Mouse (Mus musculus) embryonic facial prominence, embryonic 11.5 days (tissue): ENCODE measurements around the gene Tex9. TPM values are rescaled to one million over a fixed set of nuclear protein-coding genes. Genes with fewer than 3 reads are reported as not detected.

Experiments used
- ATAC-seq: fragments of 200-750 bp; cut with Nextera tagmentation; replicated peaks from 2 replicates; pipeline ENCODE4 v1.8.0; 2017; ENCODE audit warnings: low read depth; ENCODE audit not compliant: insufficient number of reproducible peaks, low FRiP score, low TSS enrichment
- DNase-seq: peaks from one replicate; pipeline ENCODE4 v3.0.0-alpha.2; 2015; ENCODE audit warnings: low spot score
- H3K27ac ChIP-seq: fragments of 300-500 bp; sonication (generic); replicated peaks from 2 replicates; pipeline ENCODE4 v1.5.1; 2014; ENCODE audit warnings: mild to moderate bottlenecking, low read depth, low read length, control low read depth
- H3K27me3 ChIP-seq: fragments of 300-500 bp; sonication (generic); 2 replicates; pipeline ENCODE4 v1.6.1; 2014; ENCODE audit warnings: mild to moderate bottlenecking, low read length, moderate library complexity, mixed read lengths; ENCODE audit not compliant: control insufficient read depth, insufficient read depth
- H3K36me3 ChIP-seq: fragments of 300-500 bp; sonication (generic); replicated peaks from 2 replicates; pipeline ENCODE4 v1.6.1; 2014; ENCODE audit warnings: low read depth, mild to moderate bottlenecking, low read length, moderate library complexity, mixed read lengths; ENCODE audit not compliant: control insufficient read depth, insufficient read depth
- H3K4me1 ChIP-seq: fragments of 300-500 bp; sonication (generic); 2 replicates; pipeline ENCODE4 v1.6.1; 2014; ENCODE audit warnings: low read length, mixed read lengths; ENCODE audit not compliant: control insufficient read depth, insufficient read depth
- H3K4me2 ChIP-seq: fragments of 300-500 bp; sonication (generic); 2 replicates; pipeline ENCODE4 v1.6.1; 2014; ENCODE audit warnings: low read depth, mild to moderate bottlenecking, control low read depth, low read length, moderate library complexity
- H3K4me3 ChIP-seq: fragments of 300-500 bp; sonication (generic); 2 replicates; pipeline ENCODE4 v1.5.1; 2014; ENCODE audit warnings: low read depth, low read length, control low read depth
- H3K9ac ChIP-seq: fragments of 300-500 bp; sonication (generic); replicated peaks from 2 replicates; pipeline ENCODE4 v1.6.1; 2014; ENCODE audit warnings: mild to moderate bottlenecking, control low read depth, low read length
- H3K9me3 ChIP-seq: fragments of 300-500 bp; sonication (generic); replicated peaks from 2 replicates; pipeline ENCODE4 v1.6.1; 2016; ENCODE audit warnings: mild to moderate bottlenecking, low read length, inconsistent platforms, mixed read lengths; ENCODE audit not compliant: control insufficient read depth
- WGBS: fragments of 180-500 bp; shearing (Covaris S2); extraction: QIAGEN DNeasy Blood & Tissue Kit; methylation state at CpG from one replicate; pipeline ENCODE4 v1.1.7; 2014; 5-methylcytosine and 5-hydroxymethylcytosine counted together
- polyA plus RNA-seq: library from polyadenylated mRNA; unstranded; fragments of >200 nt; fragmentation: Nextera tagmentation; extraction: Ambion mirVana; gene quantifications from 2 replicates; pipeline ENCODE4 v1.2.1, GENCODE M21; 2014

Gene Tex9
- polyA plus RNA-seq, 1 experiment from 2014 or later = 64.5 TPM

- Histone ChIP-seq H3K9ac (peak overlapping the region; percentile 96), H3K4me2 (peak overlapping the region; percentile 67), H3K27me3 (no peaks in the 10 kb centered on the region), H3K9me3 (no peaks in the 10 kb centered on the region), H3K36me3 (no peaks in the 10 kb centered on the region), H3K27ac (peak overlapping the region; percentile 98), H3K4me3 (peak overlapping the region; percentile 85; the same call in 1 of the 2 replicates), H3K4me1 (no peaks in the 10 kb centered on the region)
- 30% methylated on average over 4 of the region's 4 CpGs for WGBS
- DNase-seq (peak; percentile 13), ATAC-seq (peak; percentile 12; the same call in 1 of the 2 replicates)
Observed at GRCm38 (mm10) chr9:72530824-72531223, 38.8 kb upstream of the Tex9 start.

- ATAC-seq (no peak), DNase-seq (peak; percentile 98)
- Histone ChIP-seq H3K27ac (no peak overlapping the region), H3K4me3 (no peak overlapping the region), H3K27me3 (no peaks in the 10 kb centered on the region), H3K4me2 (no peak overlapping the region), H3K4me1 (no peaks in the 10 kb centered on the region), H3K9me3 (no peaks in the 10 kb centered on the region), H3K9ac (no peak overlapping the region), H3K36me3 (no peaks in the 10 kb centered on the region)
- under 1% methylated on average over 12 of the region's 12 CpGs for WGBS
Observed at GRCm38 (mm10) chr9:72530237-72530636, 38.2 kb upstream of the Tex9 start.

- no peaks in the 10 kb centered on the region for H3K27me3 ChIP-seq
- no peak overlapping the region for H3K4me2 ChIP-seq
- no peak overlapping the region for H3K4me3 ChIP-seq
- ATAC-seq (no peak), DNase-seq (no peak)
- H3K27ac ChIP-seq = no peak overlapping the region
- H3K9me3 ChIP-seq = no peaks in the 10 kb centered on the region
- no peaks in the 10 kb centered on the region for H3K4me1 ChIP-seq
- WGBS = 68% methylated on average over 1 of the region's 1 CpGs
- H3K9ac ChIP-seq = no peak overlapping the region
- H3K36me3 ChIP-seq = no peaks in the 10 kb centered on the region
Observed at GRCm38 (mm10) chr9:72526091-72526490, 34.1 kb upstream of the Tex9 start.

- Histone ChIP-seq H3K36me3 (no peaks in the 10 kb centered on the region), H3K9ac (no peak overlapping the region), H3K4me1 (no peaks in the 10 kb centered on the region), H3K4me3 (no peak overlapping the region), H3K4me2 (no peak overlapping the region), H3K27me3 (no peaks in the 10 kb centered on the region), H3K9me3 (no peaks in the 10 kb centered on the region), H3K27ac (no peak overlapping the region)
- no peak for DNase-seq
- no peak for ATAC-seq
Observed at GRCm38 (mm10) chr9:72520849-72521248, 28.8 kb upstream of the Tex9 start.

GRCm38 (mm10) chr9:72519246-72519645, 27.2 kb upstream of the Tex9 start:
- Histone ChIP-seq H3K4me2 (no peak overlapping the region), H3K9ac (no peak overlapping the region), H3K9me3 (no peaks in the 10 kb centered on the region), H3K4me3 (no peak overlapping the region), H3K27ac (no peak overlapping the region), H3K36me3 (no peaks in the 10 kb centered on the region), H3K4me1 (no peaks in the 10 kb centered on the region), H3K27me3 (no peaks in the 10 kb centered on the region)
- ATAC-seq = no peak
- no peak for DNase-seq

GRCm38 (mm10) chr9:72515366-72515765, 23.4 kb upstream of the Tex9 start:
- ATAC-seq = no peak
- Histone ChIP-seq H3K4me1 (no peaks in the 10 kb centered on the region), H3K4me3 (no peak overlapping the region)

GRCm38 (mm10) chr9:72512229-72512981, 20.4 kb upstream of the Tex9 start:
- H3K4me2 ChIP-seq = no peak overlapping the region
- 53% methylated on average over 11 of the region's 11 CpGs for WGBS
- no peaks in the 10 kb centered on the region for H3K4me1 ChIP-seq

More at GRCm38 (mm10) chr9:72515366-72515765, 23.4 kb upstream of the Tex9 start:
- H3K36me3 ChIP-seq = no peaks in the 10 kb centered on the region
- H3K27me3 ChIP-seq = no peaks in the 10 kb centered on the region
- no peaks in the 10 kb centered on the region for H3K9me3 ChIP-seq
- H3K4me2 ChIP-seq = no peak overlapping the region
- H3K27ac ChIP-seq = no peak overlapping the region
- H3K9ac ChIP-seq = no peak overlapping the region
- DNase-seq = no peak

GRCm38 (mm10) chr9:72497171-72497570, 5.2 kb upstream of the Tex9 start:
- ATAC-seq (no peak), DNase-seq (no peak)
- Histone ChIP-seq H3K27ac (no peak overlapping the region), H3K4me2 (no peak overlapping the region), H3K27me3 (no peaks in the 10 kb centered on the region), H3K9ac (no peak overlapping the region), H3K36me3 (no peaks in the 10 kb centered on the region), H3K4me1 (no peaks in the 10 kb centered on the region), H3K9me3 (no peaks in the 10 kb centered on the region), H3K4me3 (no peak overlapping the region)
- 70% methylated on average over 3 of the region's 3 CpGs for WGBS

More at GRCm38 (mm10) chr9:72512229-72512981, 20.4 kb upstream of the Tex9 start:
- Histone ChIP-seq H3K27ac (no peak overlapping the region), H3K27me3 (no peaks in the 10 kb centered on the region), H3K9me3 (no peaks in the 10 kb centered on the region), H3K9ac (no peak overlapping the region), H3K4me3 (no peak overlapping the region), H3K36me3 (no peaks in the 10 kb centered on the region)
- ATAC-seq (no peak), DNase-seq (no peak)
